Mouse (Mus musculus) hindbrain, embryonic 15.5 days (tissue): ENCODE measurements around the gene Rag2. TPM values are rescaled to one million over a fixed set of nuclear protein-coding genes. Genes with fewer than 3 reads are reported as not detected.

Source experiments
- ATAC-seq: fragments of 200-750 bp; cut with Nextera tagmentation; 2 replicates; pipeline ENCODE4 v1.8.0; 2017; ENCODE audit warnings: low read depth, moderate number of reproducible peaks, moderate TSS enrichment; ENCODE audit not compliant: low FRiP score
- H3K27ac ChIP-seq: fragments of 300-500 bp; sonication (generic); replicated peaks from 2 replicates; pipeline ENCODE4 v1.5.1; 2015; ENCODE audit warnings: mild to moderate bottlenecking, inconsistent platforms
- H3K27me3 ChIP-seq: fragments of 300-500 bp; sonication (generic); 2 replicates; pipeline ENCODE4 v1.6.1; 2015; ENCODE audit warnings: control low read depth, inconsistent platforms
- H3K36me3 ChIP-seq: fragments of 300-500 bp; sonication (generic); 2 replicates; pipeline ENCODE4 v1.6.1; 2015; ENCODE audit warnings: control low read depth, inconsistent platforms
- H3K4me1 ChIP-seq: fragments of 300-500 bp; sonication (generic); replicated peaks from 2 replicates; pipeline ENCODE4 v1.6.1; 2015; ENCODE audit warnings: control low read depth, inconsistent platforms
- H3K4me2 ChIP-seq: fragments of 300-500 bp; sonication (generic); 2 replicates; pipeline ENCODE4 v1.6.1; 2015; ENCODE audit warnings: moderate library complexity, mild to moderate bottlenecking, inconsistent platforms
- H3K4me3 ChIP-seq: fragments of 300-500 bp; sonication (generic); 2 replicates; pipeline ENCODE4 v1.5.1; 2015; ENCODE audit warnings: mild to moderate bottlenecking, inconsistent platforms
- H3K9ac ChIP-seq: fragments of 300-500 bp; sonication (generic); 2 replicates; pipeline ENCODE4 v1.6.1; 2015; ENCODE audit warnings: inconsistent platforms
- H3K9me3 ChIP-seq: fragments of 300-500 bp; sonication (generic); 2 replicates; pipeline ENCODE4 v1.6.1; 2016; ENCODE audit warnings: control low read depth, inconsistent platforms
- WGBS: fragments of 180-500 bp; shearing (Covaris S2); methylation state at CpG from one replicate; pipeline ENCODE4 v1.1.7; 2015; 5-methylcytosine and 5-hydroxymethylcytosine counted together
- polyA plus RNA-seq: library from polyadenylated mRNA; unstranded; fragments of >200 nt; fragmentation: Nextera tagmentation; extraction: Ambion mirVana; gene quantifications from 2 replicates; pipeline ENCODE4 v1.2.1, GENCODE M21; 2015

Gene Rag2
- polyA plus RNA-seq, 1 experiment from 2014 or later, result not detected

- H3K4me3 ChIP-seq, result no peak overlapping the region
- H3K9ac ChIP-seq, result no peak overlapping the region
- no peak overlapping the region for H3K4me2 ChIP-seq
- no peaks in the 10 kb centered on the region for H3K27me3 ChIP-seq
- no peaks in the 10 kb centered on the region for H3K9me3 ChIP-seq
- no peaks in the 10 kb centered on the region for H3K36me3 ChIP-seq
- 0 out of 2 replicates have a peak, but pooled peaks cover 8% of the 10 kb centered on the region for H3K4me1 ChIP-seq
- peak; percentile 42; the same call in 1 of the 2 replicates for ATAC-seq
- 33% methylated on average over 7 of the region's 7 CpGs for WGBS
- no peak overlapping the region for H3K27ac ChIP-seq
Measured at GRCm38 (mm10) chr2:101638979-101639839, 14.7 kb downstream of the Rag2 start.

GRCm38 (mm10) chr2:101639840-101640350 is 15.4 kb downstream of the Rag2 start:
- no peaks in the 10 kb centered on the region for H3K27me3 ChIP-seq
- H3K9ac ChIP-seq, result no peak overlapping the region
- no peak overlapping the region for H3K4me3 ChIP-seq
- ATAC-seq, result no peak
- no peaks in the 10 kb centered on the region for H3K9me3 ChIP-seq
- H3K27ac ChIP-seq, result no peak overlapping the region
- H3K4me1 ChIP-seq, result 0 out of 2 replicates have a peak, but pooled peaks cover 8% of the 10 kb centered on the region
- WGBS, result 73% methylated on average over 3 of the region's 3 CpGs
- no peak overlapping the region for H3K4me2 ChIP-seq
- H3K36me3 ChIP-seq, result no peaks in the 10 kb centered on the region

GRCm38 (mm10) chr2:101645841-101646240 is 21.3 kb downstream of the Rag2 start:
- Histone ChIP-seq H3K27ac (no peak overlapping the region), H3K4me3 (no peak overlapping the region), H3K9ac (no peak overlapping the region), H3K9me3 (no peaks in the 10 kb centered on the region), H3K27me3 (0 out of 2 replicates have a peak, but pooled peaks cover 1% of the 10 kb centered on the region), H3K4me2 (no peak overlapping the region), H3K4me1 (no peaks in the 10 kb centered on the region), H3K36me3 (no peaks in the 10 kb centered on the region)
- ATAC-seq, result no peak
- 87% methylated on average over 1 of the region's 1 CpGs for WGBS

- Histone ChIP-seq H3K9me3 (no peaks in the 10 kb centered on the region), H3K9ac (no peak overlapping the region), H3K4me3 (no peak overlapping the region), H3K27me3 (0 out of 2 replicates have a peak, but pooled peaks cover 3% of the 10 kb centered on the region), H3K27ac (no peak overlapping the region), H3K36me3 (no peaks in the 10 kb centered on the region), H3K4me1 (peaks cover 10% of the 10 kb centered on the region), H3K4me2 (no peak overlapping the region)
- ATAC-seq, result no peak
- 51% methylated on average over 2 of the region's 2 CpGs for WGBS
Measured at GRCm38 (mm10) chr2:101648361-101648760, 23.8 kb downstream of the Rag2 start.

- Histone ChIP-seq H3K9me3 (no peaks in the 10 kb centered on the region), H3K36me3 (no peaks in the 10 kb centered on the region), H3K4me2 (no peak within 1 kb of the TSS), H3K9ac (no peak within 1 kb of the TSS), H3K27me3 (0 out of 2 replicates have a peak, but pooled peaks cover 3% of the 10 kb centered on the region), H3K27ac (no peak within 1 kb of the TSS), H3K4me3 (no peak within 1 kb of the TSS), H3K4me1 (peaks cover 10% of the 10 kb centered on the region)
- WGBS, result 30% methylated on average over 8 of the region's 8 CpGs
- ATAC-seq, result no peak
Measured at GRCm38 (mm10) chr2:101649114-101649671, 24.7 kb downstream of the Rag2 start, which contains the start of the genes Rag1 and B230118H07Rik. TSS of gene Rag1 (minus strand) at chr2:101649501. TSS of gene B230118H07Rik (minus strand) at chr2:101649532.

- Histone ChIP-seq H3K9me3 (no peaks in the 10 kb centered on the region), H3K27ac (no peak overlapping the region), H3K27me3 (0 out of 2 replicates have a peak, but pooled peaks cover 3% of the 10 kb centered on the region), H3K36me3 (no peaks in the 10 kb centered on the region), H3K4me3 (no peak overlapping the region), H3K4me2 (no peak overlapping the region), H3K9ac (no peak overlapping the region), H3K4me1 (peaks cover 10% of the 10 kb centered on the region)
- WGBS, result 62% methylated on average over 1 of the region's 1 CpGs
- no peak for ATAC-seq
Measured at GRCm38 (mm10) chr2:101650446-101650845, 25.9 kb downstream of the Rag2 start.

DNA sequence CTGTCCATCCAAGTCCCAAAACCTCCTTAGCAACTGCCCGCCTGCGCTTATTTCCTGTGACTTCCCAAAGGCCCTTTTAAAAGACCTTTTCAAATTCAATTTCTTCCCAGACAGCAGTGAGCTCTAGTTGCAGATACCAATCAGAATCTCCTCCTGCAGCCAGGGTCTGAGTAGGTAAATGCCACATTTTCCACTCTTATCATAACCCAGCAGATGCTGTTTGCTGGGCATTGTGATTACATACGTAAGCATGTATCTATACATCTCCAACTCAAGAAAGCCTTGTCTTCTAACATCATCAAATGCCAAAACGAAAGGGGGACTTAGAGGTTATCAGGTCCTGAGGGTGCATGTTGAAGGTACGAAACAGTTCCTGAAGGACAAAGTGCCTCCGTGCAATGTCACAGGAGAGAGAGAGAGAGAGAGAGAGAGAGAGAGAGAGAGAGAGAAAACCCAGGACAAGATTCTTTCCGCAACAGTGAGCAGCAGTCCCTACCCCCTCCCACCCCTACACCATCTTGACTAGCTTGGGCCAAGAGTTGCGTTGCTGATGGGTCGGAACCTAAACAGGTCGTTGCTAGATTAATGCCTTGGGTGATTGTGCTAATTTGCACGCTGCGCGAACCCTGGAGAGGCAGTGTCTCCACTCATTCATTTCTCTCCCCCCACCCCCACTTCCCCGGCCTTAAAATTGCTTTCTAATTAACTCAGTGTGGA is 27.8 kb downstream of the Rag2 start:
- Histone ChIP-seq H3K36me3 (no peaks in the 10 kb centered on the region), H3K27ac (0 out of 2 replicates have a peak overlapping the region, but pooled peaks have one; percentile 13)

DNA sequence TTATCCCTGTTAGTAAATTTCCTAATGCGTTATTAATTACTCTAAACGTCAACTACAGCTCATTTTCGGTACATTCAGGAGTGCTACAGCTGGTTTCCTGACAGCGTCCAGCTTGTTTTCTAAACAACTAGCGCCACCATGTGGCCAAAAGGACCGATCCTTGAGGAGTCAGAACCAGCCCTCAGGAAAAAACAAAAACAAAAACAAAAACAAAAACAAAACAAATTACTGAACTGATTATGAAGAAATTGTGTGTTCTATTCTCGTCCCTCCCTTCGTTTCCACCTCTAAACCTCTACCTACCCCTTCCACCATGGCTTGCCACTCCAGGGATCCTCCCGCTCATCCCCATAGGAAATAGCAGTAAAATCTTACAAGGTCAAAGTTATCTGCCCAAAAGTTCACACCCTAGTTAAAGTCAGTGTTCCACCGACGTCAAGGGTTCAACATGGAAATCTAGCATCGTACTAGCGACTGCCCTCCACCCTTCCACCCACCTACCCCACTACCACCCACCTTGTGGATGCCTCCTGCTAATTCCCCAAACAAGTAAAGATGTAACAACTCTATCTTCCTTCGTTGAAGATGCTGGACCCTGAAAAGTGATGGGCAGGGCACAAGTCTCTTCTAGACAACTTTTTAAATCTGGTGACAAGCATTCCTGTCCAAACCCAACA is 28.5 kb downstream of the Rag2 start:
- H3K9me3 ChIP-seq, result no peaks in the 10 kb centered on the region
- H3K9ac ChIP-seq, result 0 out of 2 replicates have a peak overlapping the region, but pooled peaks have one; percentile 39
- peak overlapping the region; percentile 67 for H3K4me2 ChIP-seq
- H3K36me3 ChIP-seq, result no peaks in the 10 kb centered on the region
- peaks cover 10% of the 10 kb centered on the region for H3K4me1 ChIP-seq
- H3K27me3 ChIP-seq, result 0 out of 2 replicates have a peak, but pooled peaks cover 6% of the 10 kb centered on the region
- ATAC-seq, result peak; percentile 87
- peak overlapping the region; percentile 34 for H3K4me3 ChIP-seq
- 18% methylated on average over 14 of the region's 14 CpGs for WGBS
- no peak overlapping the region for H3K27ac ChIP-seq

More for the DNA sequence above, 27.8 kb downstream of the Rag2 start:
- Histone ChIP-seq H3K4me1 (peaks cover 10% of the 10 kb centered on the region), H3K4me3 (peak overlapping the region; percentile 34), H3K9ac (0 out of 2 replicates have a peak overlapping the region, but pooled peaks have one; percentile 39), H3K4me2 (peak overlapping the region; percentile 67), H3K27me3 (0 out of 2 replicates have a peak, but pooled peaks cover 6% of the 10 kb centered on the region), H3K9me3 (no peaks in the 10 kb centered on the region)
- 23% methylated on average over 14 of the region's 14 CpGs for WGBS
- peak; percentile 78 for ATAC-seq

DNA sequence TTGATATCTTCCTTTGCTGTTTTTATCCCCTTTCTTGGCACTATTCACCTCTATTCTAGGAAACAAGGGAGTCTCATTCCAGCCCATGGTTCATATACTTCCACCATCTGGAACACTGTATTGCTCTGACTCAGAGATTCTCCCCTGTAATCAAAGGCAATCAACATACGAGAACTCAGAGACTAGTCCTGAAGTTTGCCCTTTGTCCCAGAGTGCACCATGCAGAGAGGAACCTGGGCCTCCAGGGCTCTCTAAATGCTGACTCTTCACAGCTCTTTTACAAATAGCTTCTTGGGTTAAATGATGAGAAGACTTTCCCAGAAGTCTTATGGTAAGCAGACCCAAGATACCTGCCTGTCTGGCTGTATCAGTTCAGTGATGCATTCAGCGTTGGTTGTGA is 36.0 kb downstream of the Rag2 start:
- Histone ChIP-seq H3K9me3 (no peaks in the 10 kb centered on the region), H3K4me2 (no peak overlapping the region), H3K9ac (no peak overlapping the region), H3K27me3 (0 out of 2 replicates have a peak, but pooled peaks cover 3% of the 10 kb centered on the region), H3K27ac (no peak overlapping the region), H3K36me3 (no peaks in the 10 kb centered on the region), H3K4me3 (no peak overlapping the region), H3K4me1 (0 out of 2 replicates have a peak, but pooled peaks cover 4% of the 10 kb centered on the region)
- ATAC-seq, result no peak
- WGBS, result 76% methylated on average over 2 of the region's 2 CpGs

DNA sequence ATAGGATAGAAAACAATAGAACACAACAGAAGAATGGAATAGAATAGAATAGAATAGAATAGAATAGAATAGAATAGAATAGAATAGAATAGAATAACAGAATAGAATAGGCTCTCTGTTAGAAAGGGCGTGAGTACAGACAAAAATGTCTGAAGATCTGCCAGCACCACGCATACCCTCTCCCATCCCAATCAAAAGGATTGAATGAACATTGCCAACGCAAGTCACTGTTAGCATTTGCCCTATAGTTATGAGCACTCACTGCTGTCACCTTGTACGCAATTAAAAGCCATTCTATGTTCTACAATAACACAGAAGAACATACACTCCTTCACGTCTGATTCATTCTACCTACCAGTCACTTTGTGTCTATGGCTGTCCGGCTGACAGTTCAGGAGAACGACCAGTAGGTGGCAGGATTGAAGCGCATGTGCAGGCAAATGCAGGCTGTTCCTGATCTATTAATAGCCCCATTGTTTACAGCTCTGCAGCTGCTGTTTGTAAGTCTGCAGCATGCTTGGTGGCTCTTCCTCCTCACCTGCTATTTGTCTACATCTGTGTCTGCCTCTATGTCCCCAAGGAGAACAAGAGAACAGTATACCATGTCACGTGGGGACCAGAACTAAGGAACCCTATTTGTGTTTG is 40.7 kb downstream of the Rag2 start:
- Histone ChIP-seq H3K27ac (no peak overlapping the region), H3K4me2 (no peak overlapping the region), H3K9ac (no peak overlapping the region), H3K4me3 (no peak overlapping the region), H3K36me3 (no peaks in the 10 kb centered on the region), H3K9me3 (no peaks in the 10 kb centered on the region), H3K27me3 (no peaks in the 10 kb centered on the region), H3K4me1 (0 out of 2 replicates have a peak, but pooled peaks cover 4% of the 10 kb centered on the region)
- 19% methylated on average over 9 of the region's 9 CpGs for WGBS
- ATAC-seq, result peak; percentile 89
